Mouse (Mus musculus): ENCODE results near the gene Frmd8.

The Frmd8 gene

GRCm38 (mm10) chr19:5806051-5806808 is 68.8 kb downstream of the Frmd8 start:
- no peak for DNase-seq

GRCm38 (mm10) chr19:5804371-5804899 is 70.6 kb downstream of the Frmd8 start:
- peak in 1 of 2 experiments; percentile 50 for DNase-seq

- no peak for DNase-seq
Observed at GRCm38 (mm10) chr19:5803881-5804279, 71.2 kb downstream of the Frmd8 start.

GRCm38 (mm10) chr19:5803041-5803880 is 71.8 kb downstream of the Frmd8 start:
- peak; percentile 99 for DNase-seq

GRCm38 (mm10) chr19:5802787-5803040 is 72.4 kb downstream of the Frmd8 start:
- no peak for DNase-seq

- DNase-seq: peak; percentile 93 to 97
Observed at GRCm38 (mm10) chr19:5802011-5802786, 72.9 kb downstream of the Frmd8 start.

GRCm38 (mm10) chr19:5801432-5801964 is 73.6 kb downstream of the Frmd8 start:
- DNase-seq: no peak

GRCm38 (mm10) chr19:5800632-5801431 is 74.2 kb downstream of the Frmd8 start:
- peak in 1 of 2 experiments; percentile 41 for DNase-seq

GRCm38 (mm10) chr19:5800350-5800631 is 74.8 kb downstream of the Frmd8 start:
- DNase-seq: no peak

All from thymus, postnatal 36 days (tissue).